Mouse (Mus musculus): ENCODE measurements around the gene Apol6. TPM values are rescaled to one million over a fixed set of nuclear protein-coding genes. Genes with fewer than 3 reads are reported as not detected.

Apol6 gene
- polyA plus RNA-seq, 1 experiment, result 0.05 TPM

GRCm38 (mm10) chr15:77018740-77019340, 25.7 kb upstream of the Apol6 start:
- peak; percentile 35 for DNase-seq (ENCODE audit: low read depth)
- TF ChIP-seq CTCF (IDR thresholded peaks at IDR 0.05; ENCODE audit: borderline replicate concordance, extremely low read depth, insufficient read depth, insufficient read length) (peak; percentile 42; the same call in 1 of the 2 replicates), POLR2A (IDR thresholded peaks at IDR 0.05; ENCODE audit: borderline replicate concordance, extremely low read depth, insufficient read depth, insufficient read length, poor library complexity, severe bottlenecking) (no peak)

DNA sequence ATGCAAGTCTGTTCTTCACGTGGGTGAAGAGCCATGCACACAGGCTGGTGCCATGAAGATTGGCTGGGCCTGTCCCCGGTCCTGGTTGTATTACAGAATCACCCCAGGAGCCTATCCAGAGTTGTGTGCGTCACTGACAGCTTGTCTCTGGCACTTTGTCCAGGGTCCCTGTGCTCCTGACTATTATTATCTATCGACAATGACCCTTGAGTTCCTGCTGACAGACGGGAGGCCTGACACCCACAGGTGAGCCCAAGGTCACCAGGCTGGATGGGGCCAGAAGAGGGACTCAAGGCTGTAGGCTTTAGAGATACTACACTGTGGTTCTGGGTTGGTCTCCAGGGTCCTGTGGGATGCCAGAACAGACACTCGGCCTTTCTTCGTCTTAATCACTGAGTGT, 25.0 kb upstream of the Apol6 start:
- DNase-seq (ENCODE audit: low read depth), result no peak
- TF ChIP-seq POLR2A (IDR thresholded peaks at IDR 0.05; ENCODE audit: borderline replicate concordance, extremely low read depth, insufficient read depth, insufficient read length, poor library complexity, severe bottlenecking) (no peak), CTCF (IDR thresholded peaks at IDR 0.05; ENCODE audit: borderline replicate concordance, extremely low read depth, insufficient read depth, insufficient read length) (no peak)

- TF ChIP-seq POLR2A (IDR thresholded peaks at IDR 0.05; ENCODE audit: borderline replicate concordance, extremely low read depth, insufficient read depth, insufficient read length, poor library complexity, severe bottlenecking), result no peak
- TF ChIP-seq CTCF (IDR thresholded peaks at IDR 0.05; ENCODE audit: borderline replicate concordance, extremely low read depth, insufficient read depth, insufficient read length), result no peak
- DNase-seq (ENCODE audit: low read depth), result no peak
Measured at GRCm38 (mm10) chr15:77020136-77020535, 24.4 kb upstream of the Apol6 start.

- no peak for TF ChIP-seq CTCF (IDR thresholded peaks at IDR 0.05; ENCODE audit: borderline replicate concordance, extremely low read depth, insufficient read depth, insufficient read length)
- TF ChIP-seq POLR2A (IDR thresholded peaks at IDR 0.05; ENCODE audit: borderline replicate concordance, extremely low read depth, insufficient read depth, insufficient read length, poor library complexity, severe bottlenecking), result no peak
- no peak for DNase-seq (ENCODE audit: low read depth)
Measured at GRCm38 (mm10) chr15:77021056-77021455, 23.5 kb upstream of the Apol6 start.

DNA sequence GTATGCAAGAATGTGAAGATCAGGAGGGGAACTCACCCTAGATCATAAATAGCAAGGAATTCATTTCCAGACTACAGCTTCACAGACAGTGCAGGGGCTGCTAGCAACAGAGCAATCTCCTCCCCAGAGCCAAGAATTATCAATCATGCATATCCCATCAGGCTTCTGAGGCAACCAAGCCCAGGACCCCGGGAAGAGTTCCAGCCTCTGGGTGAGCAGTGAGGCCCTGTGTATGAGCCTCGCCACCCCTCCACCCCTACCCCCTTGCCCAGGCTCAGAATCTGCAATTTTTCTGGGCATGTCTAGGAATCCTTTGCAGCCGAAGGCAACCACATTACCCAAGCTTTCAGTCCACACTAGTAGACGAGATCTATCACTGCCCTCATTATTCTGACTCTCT, 22.7 kb upstream of the Apol6 start:
- TF ChIP-seq POLR2A (IDR thresholded peaks at IDR 0.05; ENCODE audit: borderline replicate concordance, extremely low read depth, insufficient read depth, insufficient read length, poor library complexity, severe bottlenecking) (no peak), CTCF (IDR thresholded peaks at IDR 0.05; ENCODE audit: borderline replicate concordance, extremely low read depth, insufficient read depth, insufficient read length) (no peak)
- DNase-seq (ENCODE audit: low read depth), result no peak

GRCm38 (mm10) chr15:77022401-77022957, 22.1 kb upstream of the Apol6 start:
- TF ChIP-seq POLR2A (IDR thresholded peaks at IDR 0.05; ENCODE audit: borderline replicate concordance, extremely low read depth, insufficient read depth, insufficient read length, poor library complexity, severe bottlenecking), result no peak
- TF ChIP-seq CTCF (IDR thresholded peaks at IDR 0.05; ENCODE audit: borderline replicate concordance, extremely low read depth, insufficient read depth, insufficient read length), result no peak
- DNase-seq (ENCODE audit: low read depth), result no peak

GRCm38 (mm10) chr15:77025884-77026583, 18.5 kb upstream of the Apol6 start:
- TF ChIP-seq CTCF (IDR thresholded peaks at IDR 0.05; ENCODE audit: borderline replicate concordance, extremely low read depth, insufficient read depth, insufficient read length) (no peak), POLR2A (IDR thresholded peaks at IDR 0.05; ENCODE audit: borderline replicate concordance, extremely low read depth, insufficient read depth, insufficient read length, poor library complexity, severe bottlenecking) (no peak)
- peak; percentile 69 for DNase-seq (ENCODE audit: low read depth)

GRCm38 (mm10) chr15:77027117-77027516, 17.4 kb upstream of the Apol6 start:
- DNase-seq (ENCODE audit: low read depth), result no peak
- TF ChIP-seq POLR2A (IDR thresholded peaks at IDR 0.05; ENCODE audit: borderline replicate concordance, extremely low read depth, insufficient read depth, insufficient read length, poor library complexity, severe bottlenecking) (no peak), CTCF (IDR thresholded peaks at IDR 0.05; ENCODE audit: borderline replicate concordance, extremely low read depth, insufficient read depth, insufficient read length) (no peak)

GRCm38 (mm10) chr15:77027675-77028074, 16.9 kb upstream of the Apol6 start:
- no peak for DNase-seq (ENCODE audit: low read depth)
- no peak for TF ChIP-seq CTCF (IDR thresholded peaks at IDR 0.05; ENCODE audit: borderline replicate concordance, extremely low read depth, insufficient read depth, insufficient read length)
- no peak for TF ChIP-seq POLR2A (IDR thresholded peaks at IDR 0.05; ENCODE audit: borderline replicate concordance, extremely low read depth, insufficient read depth, insufficient read length, poor library complexity, severe bottlenecking)

- peak; percentile 93 for DNase-seq (ENCODE audit: low read depth)
- TF ChIP-seq CTCF (IDR thresholded peaks at IDR 0.05; ENCODE audit: borderline replicate concordance, extremely low read depth, insufficient read depth, insufficient read length), result peak; percentile 85; the same call in 1 of the 2 replicates
- TF ChIP-seq POLR2A (IDR thresholded peaks at IDR 0.05; ENCODE audit: borderline replicate concordance, extremely low read depth, insufficient read depth, insufficient read length, poor library complexity, severe bottlenecking), result no peak
Measured at GRCm38 (mm10) chr15:77029331-77029991, 15.1 kb upstream of the Apol6 start.

GRCm38 (mm10) chr15:77031271-77031670, 13.3 kb upstream of the Apol6 start:
- TF ChIP-seq POLR2A (IDR thresholded peaks at IDR 0.05; ENCODE audit: borderline replicate concordance, extremely low read depth, insufficient read depth, insufficient read length, poor library complexity, severe bottlenecking) (no peak), CTCF (IDR thresholded peaks at IDR 0.05; ENCODE audit: borderline replicate concordance, extremely low read depth, insufficient read depth, insufficient read length) (no peak)
- no peak for DNase-seq (ENCODE audit: low read depth)
